9 mouse cellular contexts compared by ENCODE assay signal in the genomic region with DNA sequence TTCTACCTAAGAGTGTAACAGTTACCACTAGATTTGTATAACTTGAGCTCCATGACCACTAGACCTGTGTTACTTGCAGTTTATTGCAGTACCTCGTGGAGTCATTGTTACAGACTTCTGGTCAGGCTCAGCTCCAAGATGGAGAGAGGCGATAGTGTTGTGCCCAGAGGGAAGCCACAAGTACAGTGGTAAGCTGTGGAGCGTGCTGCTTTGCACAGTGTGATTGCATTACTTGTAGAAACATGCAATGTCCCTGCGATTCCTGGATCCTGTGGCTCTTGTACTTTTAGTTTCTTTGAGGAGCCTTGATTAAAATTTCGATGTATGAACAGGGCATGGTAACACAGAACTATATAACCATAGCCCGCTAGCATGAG. TPM values are rescaled to one million over a fixed set of nuclear protein-coding genes. Genes with fewer than 3 reads are reported as not detected.
DNase-seq lines count a peak whose midpoint lies in the region; ATAC-seq and TF ChIP-seq lines count a peak whose summit lies in the region.
"Had no signal": no experiment of that assay in that cellular context is flagged by ENCODE, and none has a peak within 500 bp of the region (broad histone marks: within the 10 kb centered on the region; RNA-seq: fewer than 3 reads in every experiment).

No protein-coding gene starts in this region.

- no peak for TF ChIP-seq CTCF in cerebellum, adult 2 months (IDR thresholded peaks at IDR 0.05; ENCODE audit: borderline replicate concordance, insufficient read depth, low read depth, low read length)
- no peak for TF ChIP-seq CTCF in stomach, postnatal 0 days (IDR thresholded peaks at IDR 0.05; ENCODE audit: low read depth)

- peaks cover 4% of the 10 kb centered on the region; the same call in 1 of the 2 replicates for H3K4me1 ChIP-seq in cerebellum, adult 2 months (ENCODE audit: control insufficient read depth, insufficient read depth, low read length)
- peaks cover 13% of the 10 kb centered on the region for H3K4me1 ChIP-seq in limb, embryonic 15.5 days
- H3K4me1 ChIP-seq in stomach, postnatal 0 days (replicated peaks; ENCODE audit: control insufficient read depth, insufficient read depth) = 0 out of 2 replicates have a peak, but pooled peaks cover 2% of the 10 kb centered on the region

- DNase-seq in cerebellum, adult 2 months = no peak
- DNase-seq in cerebellum, adult 9-11 months = no peak
- DNase-seq in testis, postnatal 14 days (ENCODE audit: low spot score) = peak; percentile 21
- DNase-seq in testis, postnatal 10 days (ENCODE audit: low spot score) = no peak
- DNase-seq in stomach, postnatal 0 days (ENCODE audit: low spot score) = no peak
- no peak for DNase-seq in frontal cortex, postnatal 36 days (ENCODE audit: low spot score in 2 of 2)
- DNase-seq in right cerebral cortex, postnatal 4 days = no peak

- TF ChIP-seq EP300 in stomach, postnatal 0 days (optimal IDR thresholded peaks at IDR 0.05) = no peak

- H3K27me3 ChIP-seq in cerebellum, adult 2 months (ENCODE audit: control insufficient read depth, insufficient read depth, low read length) = no peaks in the 10 kb centered on the region
- no peaks in the 10 kb centered on the region for H3K27me3 ChIP-seq in limb, embryonic 15.5 days
- H3K27me3 ChIP-seq in stomach, postnatal 0 days (ENCODE audit: control insufficient read depth, insufficient read depth, low read length) = no peaks in the 10 kb centered on the region

- H3K36me3 ChIP-seq in limb, embryonic 15.5 days = peaks cover 13% of the 10 kb centered on the region
- no peaks in the 10 kb centered on the region for H3K36me3 ChIP-seq in stomach, postnatal 0 days (ENCODE audit: control insufficient read depth, insufficient read depth, low read length)

- peak overlapping the region; percentile 90 for H3K4me3 ChIP-seq in cerebellum, adult 2 months (replicated peaks; ENCODE audit: insufficient read depth, low read depth, low read length)
- H3K4me3 ChIP-seq in limb, embryonic 15.5 days = peak overlapping the region; percentile 71
- H3K4me3 ChIP-seq in stomach, postnatal 0 days (ENCODE audit: low read depth, low read length) = peak overlapping the region; percentile 69

- TF ChIP-seq POLR2A in cerebellum, adult 2 months (IDR thresholded peaks at IDR 0.05; ENCODE audit: borderline replicate concordance, insufficient read depth, low read length) = no peak

- no peak overlapping the region for H3K9ac ChIP-seq in limb, embryonic 15.5 days
- no peak overlapping the region for H3K9ac ChIP-seq in stomach, postnatal 0 days (ENCODE audit: low read length)

- 61% methylated on average over 6 of the region's 6 CpGs for WGBS in cerebellum, adult 2 months
- 64% methylated on average over 6 of the region's 6 CpGs for WGBS in limb, embryonic 15.5 days
- 67% methylated on average over 6 of the region's 6 CpGs for WGBS in stomach, postnatal 0 days

- no peaks in the 10 kb centered on the region for H3K9me3 ChIP-seq in limb, embryonic 15.5 days
- H3K9me3 ChIP-seq in stomach, postnatal 0 days (ENCODE audit: control insufficient read depth, low read length) = no peaks in the 10 kb centered on the region

- peak overlapping the region; percentile 68 for H3K4me2 ChIP-seq in limb, embryonic 15.5 days
- peak overlapping the region; percentile 84 for H3K4me2 ChIP-seq in stomach, postnatal 0 days (replicated peaks; ENCODE audit: low read depth)

- H3K27ac ChIP-seq in cerebellum, adult 2 months (ENCODE audit: insufficient read depth, low read length) = no peak overlapping the region
- H3K27ac ChIP-seq in limb, embryonic 15.5 days = no peak overlapping the region
- H3K27ac ChIP-seq in stomach, postnatal 0 days (replicated peaks) = no peak overlapping the region

- ATAC-seq in limb, embryonic 15.5 days (ENCODE audit: insufficient number of reproducible peaks, low FRiP score, low TSS enrichment, low read depth) = no peak
- ATAC-seq in stomach, postnatal 0 days (ENCODE audit: low FRiP score, low TSS enrichment) = no peak

RNA-seq across cellular contexts. Expression of gene 2810021J22Rik, which starts 0.9 kb away (rescaled TPM):
- 6.7 and 8.0 TPM in 2 replicates for polyA plus RNA-seq in cerebellum, adult 2 months (2012; rRNA removed)
- polyA plus RNA-seq in limb, embryonic 15.5 days (2015; fragmentation: Nextera tagmentation; extraction: Ambion mirVana) = 7.2 and 9.1 TPM in 2 replicates
- 2.6 and 3.2 TPM in 2 replicates for polyA plus RNA-seq in stomach, postnatal 0 days (2015; fragmentation: Nextera tagmentation; extraction: Ambion mirVana)

RNA-seq across cellular contexts. Expression of gene Gm12258, which starts 21.0 kb away (rescaled TPM):
- polyA plus RNA-seq in cerebellum, adult 2 months (2012; rRNA removed) = 22.5 and 24.5 TPM in 2 replicates
- 8.2 and 8.9 TPM in 2 replicates for polyA plus RNA-seq in limb, embryonic 15.5 days (2015; fragmentation: Nextera tagmentation; extraction: Ambion mirVana)
- polyA plus RNA-seq in stomach, postnatal 0 days (2015; fragmentation: Nextera tagmentation; extraction: Ambion mirVana) = 2.4 and 2.6 TPM in 2 replicates

RNA-seq across cellular contexts. Expression of gene Olfr311, which starts 28.9 kb away (rescaled TPM):
- not detected in 2 replicates for polyA plus RNA-seq in cerebellum, adult 2 months (2012; rRNA removed)
- polyA plus RNA-seq in limb, embryonic 15.5 days (2015; fragmentation: Nextera tagmentation; extraction: Ambion mirVana) = not detected in 2 replicates
- 0.08 TPM in 1 of 2 replicates, not detected in the other for polyA plus RNA-seq in stomach, postnatal 0 days (2015; fragmentation: Nextera tagmentation; extraction: Ambion mirVana)
- polyA plus RNA-seq: brain, embryonic 14.5 days had no signal

RNA-seq across cellular contexts. Expression of gene Zfp39, which starts 36.1 kb away (rescaled TPM):
- 5.4 and 6.3 TPM in 2 replicates for polyA plus RNA-seq in cerebellum, adult 2 months (2012; rRNA removed)
- polyA plus RNA-seq in limb, embryonic 15.5 days (2015; fragmentation: Nextera tagmentation; extraction: Ambion mirVana) = 6.2 and 6.8 TPM in 2 replicates
- polyA plus RNA-seq in stomach, postnatal 0 days (2015; fragmentation: Nextera tagmentation; extraction: Ambion mirVana) = 1.6 and 1.9 TPM in 2 replicates

RNA-seq across cellular contexts. Expression of gene Olfr312, which starts 38.9 kb away (rescaled TPM):
- polyA plus RNA-seq in cerebellum, adult 2 months (2012; rRNA removed) = not detected in 2 replicates
- polyA plus RNA-seq in limb, embryonic 15.5 days (2015; fragmentation: Nextera tagmentation; extraction: Ambion mirVana) = not detected in 2 replicates
- polyA plus RNA-seq in stomach, postnatal 0 days (2015; fragmentation: Nextera tagmentation; extraction: Ambion mirVana) = 0.04 TPM in 1 of 2 replicates, not detected in the other
- polyA plus RNA-seq: brain, embryonic 14.5 days had no signal
